Comparison of ENCODE assay signal across 21 mouse cellular contexts in the genomic region with DNA sequence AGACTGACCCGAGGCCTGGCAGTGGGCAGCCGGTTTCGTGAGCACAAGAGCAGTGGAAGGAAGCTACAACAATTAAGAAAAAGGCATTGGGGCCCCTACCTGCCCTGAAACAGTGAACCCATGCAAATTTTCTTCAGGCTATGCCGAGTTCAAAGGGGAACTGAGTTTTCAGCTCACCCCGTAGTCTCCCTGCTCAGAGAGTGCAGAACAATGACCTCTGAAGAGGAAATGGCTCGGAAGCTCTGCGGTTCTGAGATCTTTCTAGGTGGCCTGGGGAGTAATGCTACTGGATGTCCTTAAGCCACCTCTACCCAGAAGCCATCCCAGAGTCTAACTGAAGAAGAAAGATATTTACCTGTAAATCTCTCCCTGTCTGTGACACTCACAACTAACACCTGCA.
DNase-seq lines count a peak whose midpoint lies in the region; ATAC-seq and TF ChIP-seq lines count a peak whose summit lies in the region.
"Had no signal": no experiment of that assay in that cellular context is flagged by ENCODE, and none has a peak within 500 bp of the region (broad histone marks: within the 10 kb centered on the region; RNA-seq: fewer than 3 reads in every experiment).

No protein-coding gene starts in this region.

- peak; percentile 74 for ATAC-seq in common myeloid progenitor, adult 5-6 weeks (replicated peaks; ENCODE audit: low read depth, poor library complexity, severe bottlenecking)
- peak; percentile 87 for ATAC-seq in granulocyte monocyte progenitor cell, adult 5-6 weeks (replicated peaks; ENCODE audit: poor library complexity, severe bottlenecking)
- peak; percentile 74 to 77 for ATAC-seq in hematopoietic stem cell, adult 5-6 weeks (replicated peaks in 1 of 2; ENCODE audit: insufficient read depth in 1 of 2, low FRiP score in 2 of 2, low TSS enrichment in 1 of 2, low read depth in 1 of 2, poor library complexity in 2 of 2, severe bottlenecking in 2 of 2)
- peak; percentile 74 for ATAC-seq in megakaryocyte progenitor cell, adult 5-6 weeks (replicated peaks; ENCODE audit: poor library complexity)
- ATAC-seq: activated CD4-positive, CD25-positive, alpha-beta regulatory T cell, adult 4 months; CD4-positive, CD25-positive, alpha-beta regulatory T cell, adult 4 months; Patski had no signal

- TF ChIP-seq POLR2A in heart, adult 2 months (IDR thresholded peaks at IDR 0.05; ENCODE audit: insufficient read depth, low read depth, low read length), result no peak

- no peak overlapping the region for H3K27ac ChIP-seq in heart, adult 2 months

- no peaks in the 10 kb centered on the region for H3K4me1 ChIP-seq in heart, adult 2 months (ENCODE audit: control insufficient read depth, insufficient read depth, low read length)

- 53% methylated on average over 7 of the region's 7 CpGs for WGBS in heart, adult 2 months

- intact Hi-C loops in heart, adult 2 months (cut with DNase I), result no loop called here

- H3K27me3 ChIP-seq in heart, adult 2 months (ENCODE audit: control insufficient read depth, insufficient read depth, low read length), result no peaks in the 10 kb centered on the region
- H3K27me3 ChIP-seq: CH12.LX had no signal

- no peak for DNase-seq in adrenal gland, adult 8-10 months
- no peak for DNase-seq in kidney, adult 11 months
- no peak for DNase-seq in heart, adult 2 months
- no peak for DNase-seq in heart, adult 18-20 months
- DNase-seq: adrenal gland, adult 2 months; adrenal gland, postnatal 10 days; adrenal gland, postnatal 14 days; adrenal gland, postnatal 25 days; B cell, adult 2 months; cerebellum, adult 11 months; cerebellum, adult 11-12 months; cerebellum, adult 18-20 months had no signal

- TF ChIP-seq CTCF in heart, adult 2 months (IDR thresholded peaks at IDR 0.05), result no peak

- no peak overlapping the region for H3K9ac ChIP-seq in heart, adult 2 months (ENCODE audit: low read depth, low read length)

- no peak for TF ChIP-seq EP300 in heart, adult 2 months (IDR thresholded peaks at IDR 0.05; ENCODE audit: insufficient read depth, low read depth, low read length)

- no peaks in the 10 kb centered on the region for H3K36me3 ChIP-seq in heart, adult 2 months (ENCODE audit: control insufficient read depth, insufficient read depth, low read length)
- H3K36me3 ChIP-seq: G1E had no signal

- H3K79me2 ChIP-seq in heart, adult 2 months (replicated peaks; ENCODE audit: control insufficient read depth, insufficient read depth, low read length), result no peaks in the 10 kb centered on the region

- H3K4me3 ChIP-seq in heart, adult 2 months, result no peak overlapping the region
